Mouse (Mus musculus) CH12.LX (cell line): ENCODE data around the gene Mal. TPM values are rescaled to one million over a fixed set of nuclear protein-coding genes. Genes with fewer than 3 reads are reported as not detected.

Source experiments
- DNase-seq: peaks from one replicate; pipeline ENCODE4 v3.0.0-alpha.2; 2013; ENCODE audit errors: extremely low read depth
- H3K27ac ChIP-seq: 2 replicates; pipeline ENCODE4 v1.5.1; 2012; ENCODE audit warnings: low read depth, mild to moderate bottlenecking, control low read depth, moderate library complexity; ENCODE audit not compliant: insufficient read depth
- H3K27me3 ChIP-seq: replicated peaks from 2 replicates; pipeline ENCODE3; 2012; ENCODE audit warnings: inconsistent platforms
- H3K36me3 ChIP-seq, 2 experiments: replicated peaks in 1 of 2; 2 replicates each; pipeline versions ENCODE3 to v1.6.1; 2012; ENCODE audit warnings: inconsistent platforms in 1 of 2, low read length in 1 of 2, mild to moderate bottlenecking in 1 of 2, mixed read lengths in 1 of 2, moderate library complexity in 1 of 2; ENCODE audit not compliant: control insufficient read depth in 1 of 2, insufficient read depth in 1 of 2
- H3K4me1 ChIP-seq, 2 experiments: 2 replicates each; pipeline ENCODE4 v1.6.1; 2012; ENCODE audit warnings: inconsistent platforms in 1 of 2, moderate library complexity in 1 of 2; ENCODE audit not compliant: insufficient read depth in 2 of 2, control insufficient read depth in 1 of 2
- H3K4me2 ChIP-seq: 2 replicates; pipeline ENCODE4 v1.6.1; 2012; ENCODE audit warnings: low read depth, mild to moderate bottlenecking, control low read depth; ENCODE audit not compliant: poor library complexity, insufficient read depth, severe bottlenecking
- H3K4me3 ChIP-seq, 3 experiments: fragments of 150-350 bp in 1 of 3; sonication (generic) in 1 of 3; replicated peaks in 1 of 3; 2 replicates each; pipeline versions ENCODE3 to v1.5.1; 2011 to 2012; ENCODE audit warnings: low read depth in 2 of 3, low read length in 2 of 3, mild to moderate bottlenecking in 2 of 3, moderate library complexity in 2 of 3, control low read depth in 1 of 3, improper control_type of control experiment in 1 of 3, inconsistent platforms in 1 of 3, mixed read lengths in 1 of 3; ENCODE audit not compliant: poor library complexity in 1 of 3
- H3K79me2 ChIP-seq: replicated peaks from 2 replicates; pipeline ENCODE4 v1.6.1; 2012; ENCODE audit warnings: mild to moderate bottlenecking, moderate library complexity; ENCODE audit not compliant: control insufficient read depth, poor library complexity, insufficient read depth, severe bottlenecking; ENCODE audit errors: extremely low read depth
- H3K9ac ChIP-seq: 2 replicates; pipeline ENCODE4 v1.6.1; 2012; ENCODE audit warnings: low read depth, mild to moderate bottlenecking, control low read depth, moderate library complexity; ENCODE audit not compliant: insufficient read depth
- H3K9me3 ChIP-seq: replicated peaks from 2 replicates; pipeline ENCODE3; 2012; ENCODE audit warnings: low read length, inconsistent platforms, mixed read lengths
- BHLHE40 ChIP-seq: IDR thresholded peaks from 2 replicates; pipeline ENCODE4 v1.6.1; 2011; ENCODE audit warnings: mild to moderate bottlenecking, low read depth, low read length, improper control_type of control experiment
- CHD1 ChIP-seq: IDR thresholded peaks from 2 replicates; pipeline ENCODE4 v1.6.1; 2012; ENCODE audit warnings: low read depth, low read length, improper control_type of control experiment, inconsistent platforms
- CHD2 ChIP-seq: IDR thresholded peaks from 2 replicates; pipeline ENCODE4 v1.6.1; 2011; ENCODE audit warnings: low read length, improper control_type of control experiment
- CTCF ChIP-seq, 2 experiments: IDR thresholded peaks in 1 of 2; conservative IDR thresholded peaks in 1 of 2; 2 replicates each; pipeline ENCODE4 v1.5.1; 2011 to 2012; ENCODE audit warnings: low read depth in 2 of 2, low read length in 2 of 2, improper control_type of control experiment in 1 of 2, inconsistent platforms in 1 of 2, mild to moderate bottlenecking in 1 of 2, moderate library complexity in 1 of 2
- EP300 ChIP-seq: IDR thresholded peaks from 2 replicates; pipeline ENCODE4 v1.6.1; 2011; ENCODE audit warnings: low read length, improper control_type of control experiment
- ETS1 ChIP-seq: conservative IDR thresholded peaks from 2 replicates; pipeline ENCODE4 v1.6.1; 2012; ENCODE audit warnings: low read depth, mild to moderate bottlenecking, inconsistent platforms, low read length, improper control_type of control experiment, moderate library complexity
- GABPA ChIP-seq: IDR thresholded peaks from 2 replicates; pipeline ENCODE4 v1.6.1; 2012; ENCODE audit warnings: low read depth, low read length, improper control_type of control experiment, inconsistent platforms; ENCODE audit not compliant: insufficient replicate concordance
- IRF4 ChIP-seq: IDR thresholded peaks from 2 replicates; pipeline ENCODE4 v1.6.1; 2014; ENCODE audit warnings: low read depth, mild to moderate bottlenecking, inconsistent platforms, low read length, improper control_type of control experiment
- KAT2A ChIP-seq: IDR thresholded peaks from 2 replicates; pipeline ENCODE4 v1.6.1; 2012; ENCODE audit warnings: low read length, improper control_type of control experiment, inconsistent platforms; ENCODE audit not compliant: insufficient replicate concordance
- MAX ChIP-seq: IDR thresholded peaks from 2 replicates; pipeline ENCODE4 v1.6.1; 2011; ENCODE audit warnings: low read length, improper control_type of control experiment
- MAZ ChIP-seq: IDR thresholded peaks from 2 replicates; pipeline ENCODE4 v1.6.1; 2012; ENCODE audit warnings: low read depth, mild to moderate bottlenecking, inconsistent platforms, low read length, improper control_type of control experiment, moderate library complexity
- MEF2A ChIP-seq: IDR thresholded peaks from 2 replicates; pipeline ENCODE4 v1.6.1; 2014; ENCODE audit warnings: low read depth, mild to moderate bottlenecking, inconsistent platforms, low read length, improper control_type of control experiment, borderline replicate concordance
- MYC ChIP-seq: IDR thresholded peaks from 2 replicates; pipeline ENCODE4 v1.6.1; 2011; ENCODE audit warnings: low read depth, mild to moderate bottlenecking, improper control_type of control experiment, low read length
- NRF1 ChIP-seq: IDR thresholded peaks from 2 replicates; pipeline ENCODE4 v1.6.1; 2014; ENCODE audit warnings: low read depth, mild to moderate bottlenecking, inconsistent platforms, low read length, improper control_type of control experiment, moderate library complexity
- PAX5 ChIP-seq: IDR thresholded peaks from 2 replicates; pipeline ENCODE4 v1.6.1; 2012; ENCODE audit warnings: low read length, inconsistent platforms, mixed read lengths
- RAD21 ChIP-seq: IDR thresholded peaks from 2 replicates; pipeline ENCODE4 v1.6.1; 2011; ENCODE audit warnings: low read depth, mild to moderate bottlenecking, low read length, improper control_type of control experiment, moderate library complexity
- TBP ChIP-seq: conservative IDR thresholded peaks from 2 replicates; pipeline ENCODE4 v1.6.1; 2011; ENCODE audit warnings: low read depth, low read length, improper control_type of control experiment
- TCF12 ChIP-seq: IDR thresholded peaks from 2 replicates; pipeline ENCODE4 v1.6.1; 2014; ENCODE audit warnings: low read depth, mild to moderate bottlenecking, inconsistent platforms, low read length, improper control_type of control experiment
- USF2 ChIP-seq: conservative IDR thresholded peaks from 2 replicates; pipeline ENCODE4 v1.6.1; 2011; ENCODE audit warnings: low read depth, low read length, improper control_type of control experiment
- ZC3H11A ChIP-seq: IDR thresholded peaks from 2 replicates; pipeline ENCODE4 v1.6.1; 2012; ENCODE audit warnings: low read depth, mild to moderate bottlenecking, inconsistent platforms, low read length, improper control_type of control experiment
- ZMIZ1 ChIP-seq: IDR thresholded peaks from 2 replicates; pipeline ENCODE4 v1.6.1; 2012; ENCODE audit warnings: low read depth, mild to moderate bottlenecking, inconsistent platforms, low read length, improper control_type of control experiment
- ZNF384 ChIP-seq: IDR thresholded peaks from 2 replicates; pipeline ENCODE4 v1.6.1; 2012; ENCODE audit warnings: low read depth, low read length, improper control_type of control experiment, inconsistent platforms
- dilution Hi-C: fragments of 300-500 bp; cut with MboI; formaldehyde crosslinking; loops from 2 replicates; pipeline ENCODE4 v1.14.3; 2020; ENCODE audit warnings: low sequenced_read_pairs; ENCODE audit not compliant: extremely low pct_unique_long_range_greater_than_20kb, extremely low pct_ligation_motif_present
- in situ Hi-C: fragments of 300-500 bp; cut with MboI; formaldehyde crosslinking; loops from 3 replicates; pipeline ENCODE4 v1.14.3; 2019; ENCODE audit warnings: low sequenced_read_pairs, low pct_ligation_motif_present, low pct_unique_long_range_greater_than_20kb, mixed read lengths
- polyA plus RNA-seq: library from polyadenylated mRNA; unstranded; fragments of >175 nt; gene quantifications from 2 replicates; pipeline ENCODE4 v1.2.1, GENCODE M21; 2012; ENCODE audit warnings: low read depth; ENCODE audit not compliant: insufficient read length
- total RNA-seq, 2 experiments: library from RNA; depleted of rRNA; stranded (reverse); fragments of 300-350 nt in 1 of 2; fragments of >200 nt in 1 of 2; gene quantifications; 2 replicates each; pipeline ENCODE4 v1.2.3; 2012 to 2014

Mal gene
- total and polyA plus RNA-seq, 3 experiments = not detected

GRCm38 (mm10) chr2:127662708-127663107 is 6.2 kb upstream of the Mal start:
- no peak for TF ChIP-seq USF2
- TF ChIP-seq MAX = no peak
- TF ChIP-seq MEF2A = no peak
- no peak for TF ChIP-seq BHLHE40
- TF ChIP-seq PAX5 = no peak
- TF ChIP-seq CHD2 = no peak
- TF ChIP-seq TCF12 = no peak
- TF ChIP-seq MYC = no peak
- no peak for TF ChIP-seq KAT2A
- dilution Hi-C loops (no loop called here), in situ Hi-C loops (no loop called here)
- peaks cover 6% of the 10 kb centered on the region for H3K9me3 ChIP-seq
- no peaks in the 10 kb centered on the region for H3K36me3 ChIP-seq
- no peak overlapping the region for H3K4me3 ChIP-seq
- H3K4me2 ChIP-seq = no peak overlapping the region
- no peaks in the 10 kb centered on the region for H3K79me2 ChIP-seq
- no peak overlapping the region for H3K9ac ChIP-seq
- H3K27ac ChIP-seq = no peak overlapping the region
- peaks cover 0 to 9% of the 10 kb centered on the region in 2 experiments; a peak in 1 of 4 replicates for H3K4me1 ChIP-seq
- DNase-seq = no peak
- H3K27me3 ChIP-seq = peaks cover 27% of the 10 kb centered on the region

GRCm38 (mm10) chr2:127655419-127655818 is 1.1 kb downstream of the Mal start:
- Histone ChIP-seq H3K4me2 (no peak overlapping the region), H3K36me3 (no peaks in the 10 kb centered on the region), H3K27ac (no peak overlapping the region), H3K27me3 (peaks cover 82% of the 10 kb centered on the region), H3K79me2 (no peaks in the 10 kb centered on the region), H3K9ac (no peak overlapping the region), H3K4me3 (no peak overlapping the region), H3K4me1 (no peaks in the 10 kb centered on the region), H3K9me3 (peaks cover 2% of the 10 kb centered on the region)
- in situ Hi-C loops (no loop called here), dilution Hi-C loops (no loop called here)
- DNase-seq = no peak
- TF ChIP-seq BHLHE40 (no peak), CHD2 (no peak), RAD21 (no peak), TBP (no peak), ZNF384 (no peak), ZMIZ1 (no peak), NRF1 (no peak), EP300 (no peak), IRF4 (no peak), ETS1 (no peak), TCF12 (no peak), MAZ (no peak), CHD1 (no peak), ZC3H11A (no peak), CTCF (conservative IDR thresholded peaks at IDR 0.05 in 1 of 2, IDR thresholded peaks at IDR 0.05 in 1 of 2; ENCODE audit: low read depth in 2 of 2, low read length in 2 of 2) (no peak), MAX (no peak), GABPA (no peak)
